Mouse (Mus musculus): ENCODE data around the gene Aldh2.
"Not testable (repeated sequence)": the region's sequence is repeated elsewhere in the genome, so short reads cannot be mapped to it uniquely, and the experiment has no call there.

Gene Aldh2

DNA sequence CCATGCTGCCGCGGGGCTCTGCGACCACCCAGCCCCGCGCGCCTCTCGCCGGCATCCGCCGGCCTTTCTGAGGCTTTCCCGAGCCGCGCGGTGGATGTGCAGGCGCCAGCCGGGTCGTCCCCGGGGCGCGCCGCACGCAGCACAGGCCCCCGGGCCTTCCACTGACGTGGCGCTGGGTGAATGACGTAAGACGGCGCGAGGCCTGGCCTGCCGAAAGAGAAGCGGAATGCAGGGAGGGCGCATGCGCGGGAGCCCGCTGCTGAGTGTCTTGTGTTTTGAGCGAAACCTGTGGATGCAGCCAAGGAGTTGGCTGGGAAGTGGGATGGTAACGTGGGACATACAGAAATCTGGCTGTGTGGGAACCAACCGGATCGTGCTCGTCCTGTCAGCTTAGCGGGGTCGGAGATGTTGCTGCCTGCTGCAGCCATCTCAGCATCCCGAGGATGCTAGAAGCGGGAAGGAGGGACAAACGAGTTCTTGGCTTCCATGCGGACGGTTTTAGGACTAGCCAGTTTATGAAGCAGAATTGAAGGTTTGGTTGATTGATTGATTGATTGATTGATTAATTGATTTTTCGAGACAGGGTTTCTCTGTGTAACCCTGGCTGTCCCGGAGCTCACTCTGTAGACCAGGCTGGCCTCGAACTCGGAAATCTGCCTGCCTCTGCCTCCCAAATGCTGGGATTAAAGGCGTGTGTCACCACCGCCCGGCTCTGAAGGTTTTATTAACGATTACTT, 47.7 kb downstream of the Aldh2 start, which contains the start of gene Mapkapk5:
TSS of gene Mapkapk5 (minus strand) at position 113 of the 737 bp plus-strand sequence.
- peak; percentile 93 for DNase-seq

DNA sequence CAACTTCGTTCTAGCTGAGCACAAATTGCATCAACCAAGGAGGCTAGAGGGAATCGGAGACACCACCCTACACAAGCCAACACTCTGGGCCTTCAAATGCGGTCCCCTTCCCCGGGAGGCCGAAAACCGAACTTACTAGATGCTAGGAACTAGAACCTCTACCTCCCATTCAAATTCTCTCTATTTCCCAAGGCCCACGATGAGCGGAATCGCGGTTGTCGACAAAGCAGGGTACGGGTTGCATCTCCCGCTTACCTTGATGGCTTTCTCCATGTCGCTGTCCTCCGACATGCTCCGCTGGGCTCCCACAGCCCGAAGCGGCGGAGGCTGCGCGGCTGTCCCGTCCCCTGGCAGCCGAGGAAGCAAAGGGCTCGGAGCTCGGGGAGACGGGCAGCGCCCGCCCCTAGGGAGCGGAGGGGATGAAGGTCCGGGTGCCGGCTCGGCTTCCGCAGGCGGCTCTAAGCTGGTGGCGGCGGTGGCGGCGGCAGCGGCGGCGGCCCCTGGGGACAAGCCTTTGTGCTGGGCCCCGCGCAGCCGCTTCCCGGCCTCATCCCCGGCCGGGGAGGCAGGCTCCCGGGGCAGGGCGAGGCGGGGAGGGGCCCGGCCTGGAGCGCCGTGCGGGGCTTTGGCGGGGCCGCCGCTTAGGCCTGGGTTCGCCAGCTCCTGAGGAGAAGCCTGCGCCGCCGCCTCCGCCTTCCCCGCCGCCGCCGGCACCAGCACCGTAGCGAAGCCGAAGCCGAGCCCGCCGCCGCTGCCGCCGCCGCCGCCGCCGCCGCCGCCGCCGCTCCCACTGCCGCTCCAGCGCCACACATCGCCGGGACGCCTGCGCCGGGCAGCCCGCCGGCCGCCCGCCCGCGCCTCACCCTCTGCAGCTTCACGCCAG, 48.5 kb downstream of the Aldh2 start, which contains the start of the genes Adam1a and Gm42878:
TSS of gene Adam1a (minus strand) at position 573 of the 883 bp plus-strand sequence.
TSS of gene Gm42878 (minus strand) at position 573 of the 883 bp plus-strand sequence.
- no peak for DNase-seq

DNA sequence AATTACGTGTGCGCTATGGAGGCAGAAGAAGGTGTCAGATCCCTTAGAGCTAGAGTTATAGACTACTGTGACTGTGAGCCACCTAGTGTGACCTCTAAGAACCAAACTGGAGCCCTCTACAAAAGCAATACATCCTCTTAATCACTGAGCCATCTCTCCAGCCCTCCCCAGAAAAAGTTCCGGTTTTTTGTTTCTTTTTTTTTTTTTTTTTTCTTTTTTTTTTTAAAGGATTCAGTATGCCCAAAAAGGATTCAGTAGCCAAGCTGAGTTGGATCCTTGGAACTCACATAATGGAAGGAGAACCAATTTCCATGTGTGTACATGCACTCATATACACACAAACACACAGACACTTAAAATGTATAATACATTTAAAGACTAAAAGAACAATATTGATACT, 50.3 kb downstream of the Aldh2 start:
- DNase-seq: no peak

DNA sequence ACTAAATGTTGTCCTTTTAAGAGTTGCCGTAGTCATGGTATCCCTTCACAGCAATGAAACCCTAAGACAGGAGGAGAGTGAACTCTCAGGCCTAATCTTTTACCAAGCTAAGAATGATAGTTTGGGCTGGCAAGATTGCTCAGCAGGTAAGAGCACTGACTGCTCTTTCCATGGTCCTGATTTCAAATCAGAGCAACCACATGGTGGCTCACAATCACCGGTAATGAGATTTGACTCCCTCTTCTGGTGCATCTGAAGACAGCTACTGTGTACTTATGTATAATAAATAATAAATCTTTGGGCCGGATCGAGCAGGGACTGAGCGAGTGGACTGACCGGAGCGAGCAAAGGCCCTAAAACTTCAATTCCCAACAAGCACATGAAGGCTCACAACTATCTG, 52.4 kb downstream of the Aldh2 start:
- DNase-seq: no peak

DNA sequence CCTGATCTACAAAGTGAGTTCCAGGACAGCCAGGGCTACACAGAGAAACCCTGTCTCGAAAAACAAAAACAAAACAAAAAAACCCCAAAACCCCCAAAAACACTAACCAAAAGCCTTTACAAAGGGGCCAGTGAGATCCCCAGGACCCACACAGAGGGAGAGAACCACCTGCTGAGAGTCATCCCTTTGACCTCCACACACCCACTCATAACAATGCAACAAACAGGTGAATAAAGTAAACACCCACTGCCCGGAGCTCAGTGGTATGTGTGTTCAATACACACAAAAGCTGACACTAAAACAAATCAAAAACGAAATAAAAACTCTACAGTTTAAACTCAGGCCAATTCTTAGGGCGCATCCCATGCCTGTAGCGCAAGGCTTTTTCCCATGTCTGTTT, 53.6 kb downstream of the Aldh2 start:
- no peak for DNase-seq

DNA sequence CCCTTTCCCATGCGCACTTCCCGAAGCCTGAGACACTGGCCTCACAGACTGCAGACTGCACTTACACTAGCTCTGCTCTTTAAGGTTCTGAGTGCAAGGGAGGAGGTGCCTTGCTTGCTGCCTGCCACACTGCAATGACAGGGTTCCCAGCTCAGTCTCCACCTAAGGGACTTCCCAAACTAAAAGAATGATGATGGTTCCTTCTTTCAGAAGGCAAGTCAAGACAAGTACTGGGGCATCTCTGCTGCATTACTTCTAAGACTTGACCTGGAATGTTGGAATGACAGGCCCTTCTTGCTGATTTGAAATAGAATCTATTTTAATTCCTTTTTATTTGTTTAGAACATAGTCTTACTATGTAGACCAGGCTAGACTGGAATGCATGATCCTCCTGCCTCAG, 56.0 kb downstream of the Aldh2 start:
- no peak for DNase-seq

DNA sequence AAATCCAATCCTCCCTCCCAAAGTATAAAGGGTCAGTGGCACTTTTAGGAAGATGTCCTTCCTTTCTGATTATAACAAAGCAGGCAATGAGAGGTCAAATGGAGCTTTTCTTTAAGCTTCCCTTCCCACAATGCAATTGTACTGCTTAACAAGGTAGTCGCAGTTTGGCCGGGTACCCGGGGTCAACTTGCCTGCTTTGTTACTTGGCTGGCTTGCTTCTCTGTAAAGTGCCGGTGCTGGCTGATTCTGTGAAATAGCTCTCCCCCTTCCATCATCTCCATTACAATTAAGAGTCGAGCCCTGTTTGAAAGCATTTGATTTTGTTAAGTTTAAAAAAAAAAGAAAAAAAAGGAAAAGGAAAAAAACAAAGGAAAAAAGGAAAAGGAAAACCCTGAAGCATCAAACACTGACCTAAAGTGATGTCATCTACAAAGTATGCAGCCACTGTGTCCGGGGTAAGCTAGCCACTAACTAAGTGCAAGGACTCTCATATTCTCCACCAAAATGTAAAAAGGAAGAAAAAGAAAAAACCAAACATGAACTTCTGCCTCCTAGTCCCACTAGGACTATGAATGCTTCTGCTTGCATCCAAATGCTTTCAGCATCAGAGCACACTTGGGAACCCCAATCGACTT, 56.6 kb downstream of the Aldh2 start:
- DNase-seq: no peak

DNA sequence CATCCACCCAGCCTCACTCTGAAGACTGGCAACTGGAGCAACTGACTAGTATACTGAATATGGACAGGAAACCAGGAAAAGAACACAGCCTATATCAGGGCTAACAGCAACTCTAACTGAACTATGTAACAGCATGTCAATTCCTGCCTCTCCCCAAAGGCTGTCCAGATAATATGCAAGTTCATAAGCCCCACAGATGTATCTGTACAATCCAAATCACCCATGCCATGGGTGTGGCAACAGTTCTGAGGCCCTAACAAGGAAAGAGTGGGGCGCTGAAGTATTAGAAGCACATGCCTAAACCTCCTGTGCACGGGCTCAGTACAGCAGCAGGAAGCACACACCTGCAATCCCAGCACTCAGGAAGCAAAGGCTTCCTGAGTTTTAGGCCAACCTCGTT, 58.5 kb downstream of the Aldh2 start:
- DNase-seq: no peak

DNA sequence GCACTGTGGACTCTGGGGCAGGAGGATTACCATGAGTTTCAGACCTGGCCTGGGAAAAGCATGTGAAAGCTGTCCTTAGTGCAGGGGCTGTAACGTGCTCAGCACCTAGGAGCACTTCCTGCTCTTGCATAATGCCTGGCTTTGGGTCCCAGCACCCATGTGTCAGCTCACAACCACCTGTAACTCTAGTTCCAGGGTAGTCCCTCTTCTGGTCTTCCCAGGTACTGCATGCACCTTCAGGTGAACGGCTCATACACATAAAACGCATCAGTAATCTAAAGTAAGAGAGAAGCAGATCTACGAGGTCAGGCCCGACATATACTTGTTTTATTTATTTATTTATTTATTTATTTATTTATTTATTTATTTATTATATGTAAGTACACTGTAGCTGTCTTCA, 59.1 kb downstream of the Aldh2 start:
- no peak for DNase-seq

DNA sequence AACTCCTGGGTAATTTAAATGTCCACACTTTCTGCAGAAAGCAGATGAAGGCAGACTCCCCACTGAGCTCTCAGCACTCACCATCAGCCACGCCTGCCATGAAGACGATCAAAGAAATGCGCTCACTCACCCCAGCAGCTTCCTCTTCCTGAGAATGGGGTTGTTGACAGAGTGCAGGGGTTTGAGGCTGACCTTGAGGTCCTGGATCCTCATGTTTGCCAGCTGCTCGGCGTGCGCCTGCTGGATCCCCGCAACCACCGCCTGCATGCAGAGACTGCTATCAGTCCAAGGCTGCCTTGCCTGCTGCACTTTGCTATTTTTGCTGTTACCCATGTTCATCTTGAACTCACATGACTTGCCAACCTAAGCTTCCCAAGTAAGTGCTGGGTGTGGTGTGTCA, 66.7 kb downstream of the Aldh2 start:
- DNase-seq: no peak

DNA sequence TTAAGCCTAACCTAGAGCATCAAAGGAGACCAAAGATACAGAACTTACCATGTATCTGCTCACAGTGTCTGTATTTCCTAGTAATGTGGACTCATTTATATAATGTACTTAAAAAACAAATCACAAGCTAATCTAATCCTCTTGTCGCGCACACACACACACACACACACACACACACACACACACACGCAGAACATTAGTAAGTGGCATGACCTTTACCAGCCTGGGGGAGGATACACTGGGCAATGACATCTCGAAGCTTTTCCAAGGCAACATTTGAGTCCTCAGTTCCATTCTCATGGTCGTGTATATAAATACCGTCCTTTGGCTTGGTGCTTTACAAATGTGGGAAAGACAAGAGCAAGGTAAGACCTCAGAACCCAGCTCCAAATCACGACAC, 67.1 kb downstream of the Aldh2 start:
- no peak for DNase-seq

DNA sequence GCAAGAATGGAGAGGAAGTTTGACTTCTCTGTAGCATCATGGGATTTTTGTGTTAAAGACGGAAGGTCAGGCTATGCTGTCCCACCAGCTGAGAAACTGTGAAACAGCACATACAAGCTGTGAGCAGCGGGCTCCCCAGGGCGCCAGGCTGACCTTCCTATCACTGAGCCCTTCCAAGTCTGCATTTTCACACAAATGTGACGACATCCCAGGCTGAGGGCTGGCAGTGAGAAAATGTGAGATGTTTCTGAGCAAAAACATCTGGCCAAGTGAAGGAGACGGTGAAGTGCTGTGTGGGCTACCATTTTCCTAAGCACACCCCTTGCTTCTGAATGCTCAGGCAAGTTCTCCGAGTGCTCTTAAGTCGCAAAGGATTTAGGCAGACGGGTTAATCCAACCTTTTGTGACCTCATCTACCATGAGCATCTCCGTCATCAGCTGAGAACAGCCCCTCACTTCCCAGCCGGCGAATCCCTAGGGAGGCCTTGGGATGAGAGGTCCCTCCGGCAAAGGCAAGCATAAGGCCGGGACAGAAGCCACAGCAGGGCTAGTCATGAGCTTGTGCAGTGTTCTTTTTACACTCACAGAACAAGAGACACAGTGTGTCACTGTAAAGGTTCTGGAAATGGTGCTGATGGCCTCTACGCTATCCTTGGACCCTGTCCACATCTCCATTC, 67.7 kb downstream of the Aldh2 start:
- DNase-seq: no peak

DNA sequence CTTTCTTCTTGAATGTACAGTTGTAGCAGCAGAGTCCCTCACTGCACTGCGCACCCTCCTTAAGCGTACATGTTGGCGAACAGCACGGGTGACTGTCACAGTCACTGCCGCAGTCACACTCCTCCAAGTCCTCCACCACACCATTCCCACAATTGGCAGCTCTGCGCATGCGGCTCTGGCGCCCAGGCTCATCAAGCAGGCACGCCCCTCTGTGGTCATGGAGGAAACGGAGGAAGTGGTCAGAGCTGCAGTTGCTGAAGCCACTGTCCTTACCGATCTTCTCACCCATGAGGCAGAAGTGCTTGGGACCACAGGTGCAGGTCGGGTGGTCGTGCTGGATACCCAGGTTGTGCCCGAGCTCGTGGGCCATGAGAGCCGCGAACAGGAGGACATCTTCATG, 73.9 kb downstream of the Aldh2 start:
- DNase-seq: not testable (repeated sequence)

DNA sequence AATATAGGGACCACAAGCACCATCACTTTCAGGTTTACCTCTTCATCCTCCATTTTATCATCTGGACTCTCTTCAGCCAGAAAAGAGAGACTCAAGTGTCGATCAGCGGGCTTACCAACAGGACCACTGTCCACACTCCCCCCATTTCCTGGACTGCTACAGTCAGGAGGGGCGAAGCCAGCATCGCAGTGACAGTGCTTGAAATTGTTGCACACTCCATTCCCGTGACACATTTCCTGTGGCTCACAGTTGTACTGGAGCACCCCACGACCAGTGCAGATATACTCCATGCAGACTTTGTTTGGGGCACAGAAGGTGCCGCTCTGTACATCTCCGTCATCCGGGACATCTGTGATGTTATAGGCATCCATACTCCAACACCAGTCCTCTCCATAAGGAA, 74.6 kb downstream of the Aldh2 start:
- DNase-seq: no peak
